In genomic region chr5:146676470-146677150, GRCm38 (mm10) we compare ENCODE assay signal across 9 mouse cellular contexts.
DNase-seq lines count a peak whose midpoint lies in the region; ATAC-seq and TF ChIP-seq lines count a peak whose summit lies in the region.
"Had no signal": no experiment of that assay in that cellular context is flagged by ENCODE, and none has a peak within 500 bp of the region (broad histone marks: within the 10 kb centered on the region; RNA-seq: fewer than 3 reads in every experiment).

No protein-coding gene starts in this region.

- TF ChIP-seq CTCF in layer of hippocampus, adult 2 months (conservative IDR thresholded peaks at IDR 0.05), result no peak

- peak; percentile 89 for ATAC-seq in monocyte, adult 5-6 weeks (replicated peaks; ENCODE audit: insufficient number of reproducible peaks, low FRiP score, low TSS enrichment, poor library complexity, severe bottlenecking)
- no peak for ATAC-seq in CD4-positive, CD25-positive, alpha-beta regulatory T cell, adult 4 months

- H3K27ac ChIP-seq in layer of hippocampus, adult 2 months, result no peak overlapping the region
- H3K27ac ChIP-seq: hindbrain, embryonic 15.5 days had no signal

- intact Hi-C loops in gastrocnemius, postnatal 36 days (cut with DNase I), result loop anchor here (10.0 kb wide), 1 partner anchor 648 kb away; the partner anchor contains the start of gene Urad

- peak; percentile 52 for DNase-seq in layer of hippocampus, adult 11-12 months (ENCODE audit: low spot score)
- DNase-seq in layer of hippocampus, adult 2 months (ENCODE audit: low spot score in 2 of 2), result no peak
- DNase-seq in gastrocnemius, postnatal 36 days, result peak; percentile 41
- DNase-seq in kidney, postnatal 14 days, result peak; percentile 88
- DNase-seq in frontal cortex, postnatal 14 days (ENCODE audit: low spot score in 2 of 2), result no peak
- no peak for DNase-seq in left cerebral cortex, adult 8-10 months (ENCODE audit: low spot score in 2 of 2)

- no peak overlapping the region for H3K4me3 ChIP-seq in layer of hippocampus, adult 2 months
- H3K4me3 ChIP-seq: hindbrain, embryonic 15.5 days had no signal

Comparison
In these comparisons a context has a peak if more than half of its experiments do, and no peak if none do; other contexts are left out.
1. DNase-seq: peak in layer of hippocampus, adult 11-12 months (single experiment), gastrocnemius, postnatal 36 days (2 of 2) and kidney, postnatal 14 days (single experiment); none in layer of hippocampus, adult 2 months (0 of 2), frontal cortex, postnatal 14 days (0 of 2) and left cerebral cortex, adult 8-10 months (0 of 2).